Mouse (Mus musculus) lung, adult 18-20 months (tissue): ENCODE measurements around the gene Baz2b.
A peak's percentile ranks its signal among the peaks of the same experiment; 100 is the strongest.

ENCODE experiments used
- DNase-seq, 2 experiments: peaks; one replicate each; pipeline ENCODE4 v3.0.0; 2022; ENCODE audit warnings: mixed read lengths in 2 of 2

Baz2b gene

GRCm38 (mm10) chr2:59992488-59993189 is 217.0 kb downstream of the Baz2b start:
- peak; percentile 40 to 67 for DNase-seq

- DNase-seq: no peak
Measured at GRCm38 (mm10) chr2:59991775-59992174, 217.9 kb downstream of the Baz2b start.

GRCm38 (mm10) chr2:59987521-59987920 is 222.1 kb downstream of the Baz2b start:
- no peak for DNase-seq

GRCm38 (mm10) chr2:59979488-59980220 is 230.0 kb downstream of the Baz2b start:
- no peak for DNase-seq

- DNase-seq: no peak
Measured at GRCm38 (mm10) chr2:59976680-59977079, 233.0 kb downstream of the Baz2b start.

- DNase-seq: no peak
Measured at GRCm38 (mm10) chr2:59975772-59976171, 233.9 kb downstream of the Baz2b start.

GRCm38 (mm10) chr2:59973962-59974361 is 235.7 kb downstream of the Baz2b start:
- DNase-seq: no peak

- DNase-seq: no peak
Measured at GRCm38 (mm10) chr2:59973104-59973641, 236.5 kb downstream of the Baz2b start.

GRCm38 (mm10) chr2:59970511-59970910 is 239.1 kb downstream of the Baz2b start:
- no peak for DNase-seq

- no peak for DNase-seq
Measured at GRCm38 (mm10) chr2:59969099-59969498, 240.5 kb downstream of the Baz2b start.

- DNase-seq: no peak
Measured at GRCm38 (mm10) chr2:59968593-59968992, 241.0 kb downstream of the Baz2b start.

- no peak for DNase-seq
Measured at GRCm38 (mm10) chr2:59966454-59966853, 243.2 kb downstream of the Baz2b start.

GRCm38 (mm10) chr2:59963011-59963410 is 246.6 kb downstream of the Baz2b start:
- no peak for DNase-seq

- no peak for DNase-seq
Measured at GRCm38 (mm10) chr2:59962579-59962978, 247.1 kb downstream of the Baz2b start.

- DNase-seq: no peak
Measured at GRCm38 (mm10) chr2:59960495-59960772, 249.2 kb downstream of the Baz2b start.

- no peak for DNase-seq
Measured at GRCm38 (mm10) chr2:59959668-59960494, 249.8 kb downstream of the Baz2b start.

- no peak for DNase-seq
Measured at GRCm38 (mm10) chr2:59958543-59958942, 251.1 kb downstream of the Baz2b start.

GRCm38 (mm10) chr2:59955916-59956315 is 253.7 kb downstream of the Baz2b start:
- no peak for DNase-seq

GRCm38 (mm10) chr2:59954791-59955190 is 254.8 kb downstream of the Baz2b start:
- no peak for DNase-seq

- DNase-seq: no peak
Measured at GRCm38 (mm10) chr2:59952286-59953014, 257.2 kb downstream of the Baz2b start.

GRCm38 (mm10) chr2:59951706-59952105 is 257.9 kb downstream of the Baz2b start:
- DNase-seq: no peak

GRCm38 (mm10) chr2:59951127-59951526 is 258.5 kb downstream of the Baz2b start:
- DNase-seq: no peak

- DNase-seq: no peak
Measured at GRCm38 (mm10) chr2:59936296-59936695, 273.3 kb downstream of the Baz2b start.
